Mouse (Mus musculus) gastrocnemius, adult 2 months (tissue): ENCODE measurements around the gene Necab2. TPM values are rescaled to one million over a fixed set of nuclear protein-coding genes. Genes with fewer than 3 reads are reported as not detected.
A peak's percentile ranks its signal among the peaks of the same experiment; 100 is the strongest.

Experiments
- DNase-seq: peaks from one replicate; pipeline ENCODE4 v3.0.0; 2022
- H3K27ac ChIP-seq: fragments of 200-600 bp; 2 replicates; pipeline ENCODE4 v1.8.1; 2022; ENCODE audit warnings: mild to moderate bottlenecking
- H3K4me3 ChIP-seq: fragments of 200-600 bp; 2 replicates; pipeline ENCODE4 v1.8.1; 2022; ENCODE audit warnings: mild to moderate bottlenecking, moderate library complexity
- CTCF ChIP-seq: fragments of 200-600 bp; IDR thresholded peaks from 2 replicates; pipeline ENCODE4 v1.8.1; 2022; ENCODE audit warnings: antibody characterized with exemption, mild to moderate bottlenecking, moderate library complexity
- intact Hi-C: fragments of 180-260 bp; cut with DNase I; formaldehyde crosslinking; loops from one replicate; pipeline ENCODE4 v1.15.1; 2025
- total RNA-seq, 2 experiments: library from RNA; stranded (reverse); gene quantifications; 2 replicates each; pipeline ENCODE4 v1.2.3; 2021

The Necab2 gene
- total RNA-seq, 2 experiments from 2014 or later: not detected

DNA sequence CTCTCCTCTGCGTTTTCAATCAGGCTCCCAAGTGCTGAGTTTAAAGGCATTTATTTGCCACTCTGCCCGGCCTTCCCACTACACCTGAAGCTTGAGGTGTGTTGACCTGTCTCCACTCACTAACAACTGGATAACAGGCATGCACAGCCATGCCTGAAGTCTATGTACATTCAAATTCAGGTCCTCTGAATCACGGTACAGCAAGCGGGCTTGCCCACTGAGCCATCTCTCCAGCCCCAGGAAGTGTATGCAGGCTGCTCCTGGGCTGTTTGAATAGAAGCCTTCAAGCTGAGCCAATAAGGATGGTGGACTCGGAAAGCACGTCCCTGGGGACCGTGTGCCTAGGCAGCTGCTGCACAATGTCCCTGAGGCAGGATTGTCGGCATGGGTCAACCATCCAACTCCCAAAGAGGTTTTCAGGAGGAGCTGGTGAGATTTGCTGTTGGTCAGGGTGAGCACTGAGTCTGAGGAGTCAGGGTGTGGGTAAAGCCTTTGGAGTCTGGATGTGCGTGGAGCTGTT lies 24.9 kb upstream of the Necab2 start:
- peak overlapping the region; percentile 84 for H3K27ac ChIP-seq
- H3K4me3 ChIP-seq: no peak overlapping the region
- TF ChIP-seq CTCF: no peak
- intact Hi-C loops: no loop called here
- no peak for DNase-seq

DNA sequence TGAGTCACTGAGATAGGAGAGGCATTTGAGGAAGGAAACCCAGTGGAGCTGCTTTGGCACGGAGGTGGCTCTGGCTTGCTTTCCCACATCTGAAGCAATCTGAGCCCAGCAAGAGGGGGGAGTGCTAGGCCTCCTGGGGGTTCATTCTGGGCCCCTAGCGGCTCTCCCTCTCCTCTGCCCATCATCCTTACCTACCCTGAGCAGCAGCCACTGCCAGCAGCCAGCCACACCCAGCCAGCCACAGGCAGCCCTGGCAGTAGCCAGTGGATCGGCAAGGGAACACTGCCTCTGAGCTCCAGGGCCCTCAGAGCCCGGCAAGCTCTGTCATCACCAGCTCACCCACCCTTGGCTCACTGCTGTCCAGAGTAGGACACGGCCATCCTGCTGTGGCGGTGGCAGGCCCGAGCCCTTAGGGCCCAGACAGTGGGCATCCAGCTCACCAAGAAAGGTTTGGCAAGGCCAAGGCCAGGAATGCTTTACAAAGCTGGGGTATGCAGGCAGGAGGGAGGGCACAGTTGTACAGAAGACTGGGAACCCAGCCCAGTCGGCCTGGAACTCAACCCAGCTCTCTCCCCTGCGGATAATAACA lies 24.3 kb upstream of the Necab2 start:
- TF ChIP-seq CTCF: no peak
- DNase-seq: peak; percentile 76
- Histone ChIP-seq H3K27ac (peak overlapping the region; percentile 84), H3K4me3 (no peak overlapping the region)
- intact Hi-C loops: no loop called here

DNA sequence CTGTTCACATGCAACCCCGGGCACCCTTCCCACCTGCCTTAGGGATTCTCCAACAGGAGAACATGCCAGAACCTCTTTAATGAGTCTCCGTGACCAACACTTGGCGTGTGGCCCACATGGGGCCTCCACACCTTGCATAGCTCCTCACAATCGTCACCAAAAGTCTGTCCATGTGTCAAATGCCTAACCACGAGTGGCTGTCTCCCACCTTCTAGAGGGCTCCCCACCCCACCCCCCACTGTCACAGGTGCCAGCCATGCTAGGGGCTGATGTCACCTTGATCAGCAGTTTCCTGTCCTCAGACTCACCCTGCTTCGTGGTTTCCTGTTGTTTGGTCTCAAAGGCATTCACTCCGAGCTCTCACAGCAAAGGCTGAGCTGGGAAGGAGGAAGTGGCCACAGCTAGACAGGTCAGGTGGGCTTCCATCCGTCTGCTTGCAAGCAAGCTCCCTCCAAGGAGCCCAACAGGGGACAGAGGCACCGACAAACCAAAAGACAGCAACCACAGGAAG lies 22.8 kb upstream of the Necab2 start:
- Histone ChIP-seq H3K4me3 (0 out of 2 replicates have a peak overlapping the region, but pooled peaks have one; percentile 12), H3K27ac (peak overlapping the region; percentile 84)
- intact Hi-C loops: no loop called here
- no peak for DNase-seq
- TF ChIP-seq CTCF: no peak

DNA sequence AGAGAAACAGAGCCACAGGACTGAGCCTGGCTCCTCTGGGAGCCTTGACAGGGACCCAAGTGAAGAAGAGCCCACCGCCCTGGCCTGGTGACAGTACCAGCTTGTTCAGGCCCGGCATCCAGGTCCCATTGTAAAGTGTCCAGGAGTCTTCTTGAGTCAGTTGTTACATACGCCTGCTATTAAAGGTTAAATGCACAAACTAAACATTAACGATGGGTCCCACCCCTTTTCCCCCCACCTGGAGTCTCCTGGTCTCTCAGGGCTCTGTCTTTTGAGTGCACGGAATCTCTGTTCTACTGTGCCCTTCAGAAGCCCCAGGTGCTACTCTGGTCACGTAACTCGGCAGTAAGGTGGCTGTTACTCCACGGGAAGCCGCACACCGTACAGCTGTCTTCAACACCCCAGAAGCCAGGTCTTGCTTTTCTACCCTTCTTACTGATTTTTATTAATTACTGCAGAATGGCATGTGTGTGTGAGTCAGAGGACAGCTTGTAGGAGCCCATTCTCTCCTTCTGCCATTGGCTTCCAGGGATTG lies 22.3 kb upstream of the Necab2 start:
- Histone ChIP-seq H3K27ac (peak overlapping the region; percentile 84), H3K4me3 (0 out of 2 replicates have a peak overlapping the region, but pooled peaks have one; percentile 12)
- no peak for TF ChIP-seq CTCF
- no peak for DNase-seq
- intact Hi-C loops: no loop called here

DNA sequence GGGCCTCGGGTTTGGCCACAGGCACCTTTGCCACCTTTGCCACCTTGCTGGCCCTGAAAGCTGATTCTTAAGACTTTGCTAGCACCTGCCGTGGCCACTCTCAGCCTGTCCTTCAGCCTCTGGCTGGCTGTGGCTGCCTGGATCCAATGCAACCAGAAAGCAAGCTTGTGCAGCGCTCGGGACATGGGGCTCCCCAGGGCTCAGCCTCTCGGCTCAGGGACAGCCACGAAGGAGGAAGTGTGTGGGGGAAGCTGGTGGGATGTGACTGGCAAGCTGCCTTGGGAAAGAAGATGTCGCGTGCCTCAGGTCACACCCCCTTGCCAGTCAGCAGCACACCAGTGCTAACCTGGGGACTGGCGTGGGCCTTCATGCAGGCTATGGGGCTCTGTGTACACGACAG lies 21.8 kb upstream of the Necab2 start:
- Histone ChIP-seq H3K27ac (peak overlapping the region; percentile 84), H3K4me3 (no peak overlapping the region)
- no peak for TF ChIP-seq CTCF
- no peak for DNase-seq
- intact Hi-C loops: no loop called here

DNA sequence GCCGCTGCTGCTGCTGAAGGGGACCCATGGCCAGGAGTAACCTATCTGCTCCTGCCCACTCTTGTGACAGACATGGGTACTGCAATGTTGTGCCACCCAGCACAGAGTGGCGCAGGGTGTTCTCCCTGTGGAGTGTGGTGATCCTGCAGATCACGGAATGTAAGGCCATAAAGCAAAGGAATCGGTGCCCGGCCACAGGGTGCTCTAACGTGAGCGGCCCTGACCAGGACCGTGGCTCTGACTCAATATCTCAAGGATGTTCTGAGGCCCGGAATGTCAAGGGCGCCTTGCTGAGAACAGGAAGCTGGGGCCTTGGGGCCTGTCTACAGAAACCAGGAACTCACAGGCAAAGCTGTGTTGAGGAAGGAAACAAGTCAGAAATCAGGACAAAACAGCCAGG lies 21.0 kb upstream of the Necab2 start:
- H3K27ac ChIP-seq: peak overlapping the region; percentile 84
- peak; percentile 58 for DNase-seq

DNA sequence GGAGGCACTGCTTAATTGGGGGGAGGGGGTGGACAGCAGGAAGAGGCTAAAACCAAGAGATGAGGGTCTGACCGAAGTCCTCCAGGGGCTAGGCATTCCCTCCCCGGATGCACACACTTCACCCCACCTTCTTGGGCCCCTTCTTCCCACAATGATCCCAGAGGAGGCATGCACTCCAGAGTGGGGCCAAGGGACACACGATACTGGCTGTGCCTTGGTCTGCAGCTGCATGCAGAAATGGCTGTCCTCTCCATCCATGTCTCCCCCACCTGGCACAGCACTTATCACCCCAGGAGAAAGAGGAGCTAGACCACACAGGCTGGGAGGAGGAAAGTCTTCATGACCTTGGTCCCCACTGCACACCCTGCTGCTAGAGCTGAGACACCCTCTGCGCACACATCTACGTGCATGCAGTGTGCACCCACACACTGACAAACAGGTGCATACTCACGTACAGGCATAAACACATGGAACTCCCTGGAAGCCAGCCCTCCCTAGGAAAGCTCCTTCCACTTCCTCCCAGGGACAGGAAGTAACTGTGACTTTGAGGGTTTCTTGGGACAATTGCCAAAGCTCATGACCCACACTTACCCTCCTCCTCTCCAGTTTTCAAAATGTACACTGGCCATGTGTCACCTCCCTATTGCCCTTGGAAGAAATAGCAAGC lies 20.3 kb upstream of the Necab2 start:
- no peak for DNase-seq
- intact Hi-C loops: no loop called here
- no peak for TF ChIP-seq CTCF

More for the DNA sequence above, 21.0 kb upstream of the Necab2 start:
- peak overlapping the region; percentile 3; the same call in 1 of the 2 replicates for H3K4me3 ChIP-seq
- no peak for TF ChIP-seq CTCF
- intact Hi-C loops: no loop called here

DNA sequence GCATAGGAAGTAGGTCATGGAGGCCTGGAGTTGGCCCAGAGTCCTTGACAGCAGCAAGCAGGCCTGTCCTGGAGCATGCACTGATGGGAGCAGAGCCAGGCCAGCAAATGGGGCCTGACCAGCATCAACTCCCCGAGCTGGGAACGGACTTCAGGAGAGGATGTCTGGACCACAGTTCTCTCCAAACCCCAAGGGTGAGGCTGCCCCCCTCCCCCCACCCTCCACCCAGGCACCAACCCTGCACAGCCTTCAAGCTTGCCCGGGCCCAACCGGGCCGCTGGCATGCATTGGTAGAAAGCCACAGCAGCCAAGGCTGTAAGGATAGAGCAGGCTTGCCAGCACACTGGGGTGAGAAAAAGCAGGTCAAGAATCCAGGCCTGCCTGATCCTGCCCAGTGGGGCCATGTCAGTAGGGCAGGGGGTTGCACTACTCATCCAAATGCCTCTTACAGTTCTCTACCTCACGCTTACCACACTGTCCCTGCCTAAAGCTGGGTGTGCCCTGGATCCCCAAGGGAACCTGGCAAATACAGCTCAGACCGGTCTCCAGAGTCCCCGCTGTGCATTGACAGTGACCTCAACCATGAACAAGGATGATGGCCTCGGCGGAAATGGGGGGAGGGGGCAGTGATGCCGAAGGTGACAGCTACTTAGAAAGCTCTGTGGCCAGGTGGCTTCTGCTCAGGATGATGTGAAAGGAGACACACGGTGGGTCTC lies 18.7 kb upstream of the Necab2 start:
- TF ChIP-seq CTCF: no peak
- peak; percentile 76 for DNase-seq
- intact Hi-C loops: no loop called here
- peak overlapping the region; percentile 67 for H3K27ac ChIP-seq
- no peak overlapping the region for H3K4me3 ChIP-seq

More for the DNA sequence above, 20.3 kb upstream of the Necab2 start:
- Histone ChIP-seq H3K4me3 (peak overlapping the region; percentile 3; the same call in 1 of the 2 replicates), H3K27ac (peak overlapping the region; percentile 84)

DNA sequence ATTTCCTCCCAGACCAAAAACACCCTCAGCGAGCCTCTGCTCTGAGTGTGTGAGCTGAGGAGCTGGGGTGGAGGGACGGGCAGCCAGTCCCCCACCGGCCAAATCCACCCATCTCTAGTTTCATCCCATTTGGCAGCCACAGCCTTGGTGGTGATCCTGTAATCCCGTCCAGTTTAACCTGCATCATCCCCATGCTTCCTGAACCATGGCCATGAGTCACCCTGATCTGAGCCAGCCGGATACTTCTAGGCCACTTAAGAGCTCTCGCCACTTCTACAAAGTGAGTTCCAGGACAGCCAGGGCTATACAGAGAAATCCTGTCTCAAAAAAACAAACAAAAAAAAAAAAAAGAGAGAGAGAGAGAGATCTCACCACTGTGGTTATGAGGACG lies 18.2 kb upstream of the Necab2 start:
- Histone ChIP-seq H3K4me3 (no peak overlapping the region), H3K27ac (peak overlapping the region; percentile 67)
- no peak for DNase-seq
- intact Hi-C loops: no loop called here
- TF ChIP-seq CTCF: no peak

DNA sequence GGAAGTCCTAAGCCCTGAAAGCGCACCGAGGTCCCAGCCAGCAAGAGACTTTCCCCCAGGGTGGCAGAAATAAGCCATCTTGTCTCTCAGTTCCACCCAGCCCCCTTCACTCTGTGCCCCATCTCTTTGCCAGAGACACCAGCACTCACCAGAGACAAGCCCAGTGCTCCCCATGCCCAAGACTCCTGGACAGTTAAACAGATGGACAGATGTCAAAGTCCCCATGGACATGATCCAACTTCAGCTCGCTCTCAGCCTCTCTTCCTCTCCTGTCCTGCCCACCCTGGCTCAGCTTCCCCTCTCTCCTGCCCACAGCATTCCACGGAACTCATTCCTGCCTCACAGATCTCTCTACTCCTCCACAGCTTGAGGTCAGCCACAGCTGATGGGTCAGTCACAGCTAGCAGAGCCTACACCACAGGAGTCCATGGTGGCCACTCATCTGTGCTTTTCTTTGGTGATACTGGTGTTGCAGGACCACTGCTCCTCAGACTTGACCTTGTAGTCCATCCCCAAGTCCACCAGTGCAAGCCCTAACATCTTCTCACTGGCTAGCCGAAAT lies 17.7 kb upstream of the Necab2 start:
- no peak for DNase-seq
- intact Hi-C loops: no loop called here
- H3K27ac ChIP-seq: peak overlapping the region; percentile 67
- TF ChIP-seq CTCF: no peak
- H3K4me3 ChIP-seq: no peak overlapping the region

DNA sequence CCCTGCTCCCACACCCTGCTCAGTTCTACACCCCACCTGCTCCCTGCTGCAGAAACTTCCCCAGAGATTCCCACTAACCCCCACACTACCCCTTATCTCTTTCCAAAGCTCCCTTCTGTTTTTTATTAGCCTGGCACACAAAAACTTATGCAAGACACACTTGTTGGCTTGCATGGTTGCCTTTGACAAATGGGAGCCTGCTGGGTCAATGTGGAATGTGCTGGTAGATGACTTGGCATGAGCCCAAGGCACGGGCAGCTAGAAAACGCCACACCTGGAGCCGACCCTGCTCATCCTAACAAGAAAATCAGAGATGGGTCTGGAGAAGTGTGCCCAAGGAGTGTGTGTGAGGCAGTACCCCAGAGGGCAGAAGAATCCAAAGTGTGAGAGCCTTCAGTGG lies 17.0 kb upstream of the Necab2 start:
- TF ChIP-seq CTCF: no peak
- Histone ChIP-seq H3K27ac (no peak overlapping the region), H3K4me3 (no peak overlapping the region)
- intact Hi-C loops: no loop called here
- no peak for DNase-seq

DNA sequence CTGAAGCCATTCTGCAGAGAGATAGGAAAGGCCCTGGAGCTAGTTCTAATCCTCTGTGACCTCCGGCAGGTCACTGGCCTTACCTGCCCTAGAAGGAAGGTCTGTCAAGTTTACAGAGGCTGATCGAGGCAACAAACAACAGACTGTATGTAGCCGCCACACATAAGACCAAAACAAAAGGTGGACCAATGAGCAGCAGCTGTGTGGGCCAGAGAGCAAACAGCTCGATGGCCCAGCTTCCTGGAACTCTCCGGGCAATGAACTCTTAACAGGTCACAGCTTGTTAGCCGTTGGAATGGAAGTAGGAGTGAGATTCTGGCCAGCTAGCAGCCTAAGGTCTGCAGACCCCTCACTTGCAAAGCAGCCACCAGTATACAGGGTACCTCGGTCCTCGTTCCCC lies 16.3 kb upstream of the Necab2 start:
- Histone ChIP-seq H3K27ac (no peak overlapping the region), H3K4me3 (no peak overlapping the region)
- no peak for DNase-seq
- intact Hi-C loops: no loop called here
- no peak for TF ChIP-seq CTCF
